In the genomic region with DNA sequence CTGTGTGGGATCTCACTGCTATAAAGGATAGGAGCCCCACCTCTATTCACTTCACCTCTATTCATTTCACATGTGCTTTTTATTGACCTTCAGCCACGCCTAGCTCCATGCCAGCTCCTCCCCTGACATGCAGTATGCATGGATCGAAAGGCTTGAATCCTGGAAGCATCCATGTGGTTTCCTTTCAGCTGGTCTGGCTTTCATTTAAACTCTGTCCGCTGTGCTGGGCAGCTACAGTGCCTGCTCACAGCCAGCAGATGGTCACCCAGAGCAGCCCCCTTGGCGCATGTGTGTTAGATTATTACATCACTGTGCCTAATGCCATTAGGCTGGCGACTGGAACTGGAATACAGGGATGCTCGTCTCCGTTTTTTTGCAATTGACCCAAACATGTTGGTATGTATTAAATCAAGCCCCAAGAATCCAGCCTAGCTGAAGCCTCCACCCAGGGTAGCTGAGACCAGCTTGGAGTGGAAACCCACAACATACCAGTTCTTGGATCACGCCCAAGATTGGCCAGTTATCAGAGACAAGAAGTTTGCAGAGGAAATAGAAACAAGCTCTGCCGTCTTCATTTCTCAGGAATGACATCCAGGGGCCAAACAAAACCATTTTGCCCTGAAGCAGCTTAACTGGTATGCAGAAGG, we compare ENCODE assay signal across 8 mouse cellular contexts.
DNase-seq lines count a peak whose midpoint lies in the region; ATAC-seq and TF ChIP-seq lines count a peak whose summit lies in the region.

No protein-coding gene starts in this region.

- H3K27ac ChIP-seq in kidney, postnatal 0 days = no peak overlapping the region
- no peak overlapping the region for H3K27ac ChIP-seq in kidney, embryonic 16.5 days (ENCODE audit: low read length)
- H3K27ac ChIP-seq in embryonic facial prominence, embryonic 10.5 days (replicated peaks) = no peak overlapping the region
- H3K27ac ChIP-seq in heart, embryonic 16.5 days (ENCODE audit: low read length) = peak overlapping the region; percentile 14; the same call in 1 of the 2 replicates

- H3K9ac ChIP-seq in kidney, postnatal 0 days (ENCODE audit: low read depth, low read length) = no peak overlapping the region
- H3K9ac ChIP-seq in kidney, embryonic 16.5 days (replicated peaks; ENCODE audit: low read length) = no peak overlapping the region
- no peak overlapping the region for H3K9ac ChIP-seq in heart, embryonic 16.5 days (ENCODE audit: low read length)

- no peaks in the 10 kb centered on the region for H3K27me3 ChIP-seq in kidney, postnatal 0 days (ENCODE audit: insufficient read depth, low read length)
- no peaks in the 10 kb centered on the region for H3K27me3 ChIP-seq in kidney, embryonic 16.5 days (ENCODE audit: insufficient read depth, low read length)
- H3K27me3 ChIP-seq in embryonic facial prominence, embryonic 10.5 days (replicated peaks; ENCODE audit: low read depth, poor library complexity, severe bottlenecking) = peaks cover 58% of the 10 kb centered on the region
- no peaks in the 10 kb centered on the region for H3K27me3 ChIP-seq in heart, embryonic 16.5 days (ENCODE audit: control insufficient read depth, insufficient read depth, low read length)

- H3K4me2 ChIP-seq in kidney, postnatal 0 days (ENCODE audit: low read length) = no peak overlapping the region
- no peak overlapping the region for H3K4me2 ChIP-seq in kidney, embryonic 16.5 days (replicated peaks; ENCODE audit: low read depth, low read length)
- H3K4me2 ChIP-seq in heart, embryonic 16.5 days (ENCODE audit: low read depth, low read length) = no peak overlapping the region

- ATAC-seq in kidney, postnatal 0 days (replicated peaks; ENCODE audit: low FRiP score, low read depth) = no peak
- ATAC-seq in kidney, embryonic 16.5 days (ENCODE audit: low FRiP score, low TSS enrichment) = no peak
- peak; percentile 65 for ATAC-seq in heart, embryonic 16.5 days (replicated peaks; ENCODE audit: extremely low read depth, insufficient read depth, low FRiP score)
- no peak for ATAC-seq in erythroid progenitor cell, adult 5-6 weeks (replicated peaks; ENCODE audit: low FRiP score, poor library complexity, severe bottlenecking)

- WGBS in kidney, postnatal 0 days = 76% methylated on average over 9 of the region's 9 CpGs
- 73% methylated on average over 9 of the region's 9 CpGs for WGBS in kidney, embryonic 16.5 days
- 59% methylated on average over 9 of the region's 9 CpGs for WGBS in embryonic facial prominence, embryonic 10.5 days
- 49% methylated on average over 9 of the region's 9 CpGs for WGBS in heart, embryonic 16.5 days

- 0 out of 2 replicates have a peak, but pooled peaks have one; percentile 9 for TF ChIP-seq CTCF in kidney, postnatal 0 days (IDR thresholded peaks at IDR 0.05; ENCODE audit: low read depth)

- DNase-seq in kidney, postnatal 0 days (ENCODE audit: low spot score) = no peak
- peak; percentile 71 for DNase-seq in embryonic facial prominence, embryonic 10.5 days (ENCODE audit: low spot score)
- DNase-seq in lung, postnatal 10 days = peak; percentile 42
- DNase-seq in spleen, adult 18-20 months = no peak
- DNase-seq in natural killer cell, adult 2 months (ENCODE audit: low spot score in 2 of 2) = no peak

- H3K9me3 ChIP-seq in kidney, postnatal 0 days (replicated peaks; ENCODE audit: low read length) = no peaks in the 10 kb centered on the region
- no peaks in the 10 kb centered on the region for H3K9me3 ChIP-seq in kidney, embryonic 16.5 days (ENCODE audit: low read length)
- no peaks in the 10 kb centered on the region for H3K9me3 ChIP-seq in embryonic facial prominence, embryonic 10.5 days
- no peaks in the 10 kb centered on the region for H3K9me3 ChIP-seq in heart, embryonic 16.5 days (replicated peaks; ENCODE audit: control insufficient read depth, low read length)

- H3K36me3 ChIP-seq in kidney, postnatal 0 days (ENCODE audit: insufficient read depth, low read length) = no peaks in the 10 kb centered on the region
- no peaks in the 10 kb centered on the region for H3K36me3 ChIP-seq in kidney, embryonic 16.5 days (ENCODE audit: insufficient read depth, low read length)
- no peaks in the 10 kb centered on the region for H3K36me3 ChIP-seq in embryonic facial prominence, embryonic 10.5 days (replicated peaks)
- H3K36me3 ChIP-seq in heart, embryonic 16.5 days (ENCODE audit: control insufficient read depth, insufficient read depth) = no peaks in the 10 kb centered on the region

- no peaks in the 10 kb centered on the region for H3K4me1 ChIP-seq in kidney, postnatal 0 days (replicated peaks; ENCODE audit: insufficient read depth, low read length)
- no peaks in the 10 kb centered on the region for H3K4me1 ChIP-seq in kidney, embryonic 16.5 days (ENCODE audit: insufficient read depth, low read length)
- H3K4me1 ChIP-seq in embryonic facial prominence, embryonic 10.5 days = peaks cover 37% of the 10 kb centered on the region
- peaks cover 11% of the 10 kb centered on the region; the same call in 1 of the 2 replicates for H3K4me1 ChIP-seq in heart, embryonic 16.5 days (ENCODE audit: control insufficient read depth, insufficient read depth, low read length)

- H3K4me3 ChIP-seq in kidney, postnatal 0 days (replicated peaks; ENCODE audit: low read depth, low read length) = no peak overlapping the region
- H3K4me3 ChIP-seq in kidney, embryonic 16.5 days (ENCODE audit: low read length) = no peak overlapping the region
- H3K4me3 ChIP-seq in embryonic facial prominence, embryonic 10.5 days = no peak overlapping the region
- H3K4me3 ChIP-seq in heart, embryonic 16.5 days (ENCODE audit: low read length) = no peak overlapping the region

Comparison
In these comparisons a context has a peak if more than half of its experiments do, and no peak if none do; other contexts are left out.
1. DNase-seq: peak in embryonic facial prominence, embryonic 10.5 days (single experiment) and lung, postnatal 10 days (single experiment); none in kidney, postnatal 0 days (single experiment), spleen, adult 18-20 months (0 of 2) and natural killer cell, adult 2 months (0 of 2).